Mouse (Mus musculus) induced T-regulatory cell, adult 2 months (primary cell): ENCODE measurements around the gene Ube2m.

Experiments
- DNase-seq: peaks from one replicate; pipeline ENCODE4 v3.0.0-alpha.2; 2012; ENCODE audit warnings: low read depth

Ube2m gene

DNA sequence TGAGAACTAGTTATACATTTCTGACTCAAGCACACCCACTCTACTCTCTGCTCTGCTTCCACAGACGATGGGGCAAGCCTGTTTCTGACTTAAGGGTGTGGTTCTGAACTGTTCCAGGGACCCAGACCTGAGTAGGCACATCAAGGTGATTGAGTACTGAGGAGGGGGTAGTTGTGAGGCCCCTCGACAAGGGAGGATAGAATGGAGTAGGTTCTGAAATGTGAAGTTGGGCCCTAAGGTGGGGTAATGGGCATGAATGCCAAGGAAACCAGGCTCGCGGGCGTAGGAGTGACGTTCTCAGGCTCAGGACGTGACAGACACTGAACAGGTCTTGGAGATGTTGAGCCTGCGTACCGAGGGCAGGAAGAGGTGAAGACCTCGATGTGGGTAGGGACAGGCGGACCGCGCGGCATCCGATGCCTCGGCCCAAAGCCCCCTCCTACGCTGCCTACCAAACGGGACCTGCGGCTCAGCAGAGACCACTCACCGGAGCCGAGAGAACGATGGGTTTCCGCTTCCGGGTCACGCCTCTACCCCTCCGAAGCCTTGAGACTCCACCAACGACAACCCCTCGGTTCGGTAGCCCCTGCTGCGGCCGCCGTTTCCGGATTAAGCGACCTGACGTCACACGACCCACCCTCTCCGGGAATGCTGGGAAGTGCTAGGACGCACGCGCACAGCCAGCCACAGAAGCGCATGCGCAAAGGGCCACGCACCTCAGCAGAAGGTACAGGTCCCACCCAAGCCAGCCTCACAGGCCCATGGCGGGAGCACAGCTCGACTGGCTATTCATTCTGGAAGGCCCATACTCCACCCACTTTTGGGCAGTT, 3.7 kb downstream of the Ube2m start, which contains the start of gene Chmp2a:
Gene Chmp2a, minus strand, starts transcription at position 660 of the 830 bp plus-strand sequence.
- DNase-seq = peak; percentile 97

DNA sequence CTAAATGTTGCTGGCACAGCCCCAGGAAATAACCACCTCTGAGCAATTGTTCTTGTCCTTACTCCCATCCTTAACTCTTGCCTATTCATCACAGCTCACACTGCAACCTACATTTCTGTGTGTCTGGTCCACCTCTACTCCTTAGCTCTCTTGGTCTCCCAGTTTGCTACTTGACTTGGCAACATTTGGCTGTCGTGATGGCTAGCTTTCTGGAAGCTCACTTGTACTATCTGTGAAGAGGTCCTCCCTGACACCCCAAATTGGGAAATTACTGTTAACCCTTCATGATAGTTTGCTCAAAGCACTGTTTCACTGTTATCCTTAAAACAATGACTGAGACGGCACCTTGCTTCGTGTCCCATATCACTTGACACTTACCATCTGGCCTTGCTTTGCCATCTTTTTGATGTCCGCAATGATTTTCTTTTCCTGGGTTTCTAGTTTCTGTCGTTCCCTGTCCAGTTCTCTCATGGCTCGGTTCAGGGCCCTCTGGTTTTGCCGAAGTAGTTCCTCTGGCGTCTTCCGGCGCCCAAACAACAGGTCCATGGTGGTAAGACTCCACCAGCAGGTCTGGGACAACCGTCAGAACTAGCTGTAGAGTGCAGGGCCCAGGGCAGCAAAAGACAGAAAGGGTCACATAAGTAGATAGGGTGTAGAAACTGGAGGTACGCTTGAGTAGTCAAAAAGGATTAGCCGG, 4.5 kb downstream of the Ube2m start:
- no peak for DNase-seq

DNA sequence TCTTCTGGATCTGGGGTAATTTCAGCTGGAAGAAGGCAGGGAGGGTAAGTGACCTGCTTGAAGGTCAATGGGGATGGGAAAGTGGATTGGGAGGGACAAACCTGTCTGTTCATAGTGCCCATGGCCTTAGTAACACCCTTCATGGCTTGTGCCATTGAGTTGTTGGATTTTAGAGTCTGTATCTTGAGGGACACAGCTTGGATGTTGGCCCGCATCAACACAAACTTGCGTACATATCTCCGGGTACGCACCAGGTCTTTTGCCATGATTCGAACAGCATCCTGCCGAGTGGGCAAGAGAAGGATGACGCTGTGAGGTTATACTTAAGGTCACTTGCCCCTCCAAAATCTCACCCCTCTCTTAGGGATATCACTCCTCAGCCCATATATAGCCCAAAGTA, 5.5 kb downstream of the Ube2m start:
- no peak for DNase-seq

DNA sequence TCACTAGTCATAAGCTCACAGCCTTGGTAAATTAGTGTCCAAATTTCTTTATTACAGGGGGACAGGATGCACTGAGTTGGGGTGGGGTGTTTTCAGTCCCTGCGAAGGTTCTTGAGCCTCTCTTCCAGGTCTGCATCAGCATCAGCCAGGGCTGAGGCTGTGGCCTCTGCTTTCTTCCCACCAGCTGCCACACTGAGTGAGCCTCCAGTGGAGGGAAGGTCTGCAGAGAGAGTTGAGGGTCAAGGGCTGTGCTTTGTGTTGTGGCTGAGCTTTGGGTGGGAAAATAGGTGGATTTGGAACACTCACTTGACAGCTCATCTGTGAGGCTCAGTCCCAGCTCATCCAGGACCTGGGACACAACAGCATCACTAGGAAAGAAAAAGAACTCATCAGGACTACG, 6.1 kb downstream of the Ube2m start:
- no peak for DNase-seq

DNA sequence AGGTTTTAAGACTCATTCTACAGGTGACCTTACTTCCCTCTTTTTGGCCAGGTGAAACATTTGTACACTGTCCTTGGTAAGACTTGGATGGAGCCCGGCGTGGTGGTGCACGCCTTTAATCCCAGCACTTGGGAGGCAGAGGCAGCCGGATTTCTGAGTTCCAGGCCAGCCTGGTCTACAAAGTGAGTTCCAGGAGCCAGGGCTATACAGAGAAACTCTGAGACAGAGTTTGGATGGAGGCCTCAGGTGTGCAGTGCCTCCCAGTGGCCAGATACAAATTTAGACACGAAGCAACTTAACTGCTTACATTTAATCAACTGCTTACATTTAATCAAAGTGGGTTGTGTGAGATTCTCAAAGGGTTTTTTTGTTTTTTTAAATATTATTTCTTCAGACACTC, 7.0 kb downstream of the Ube2m start:
- DNase-seq = peak; percentile 55

DNA sequence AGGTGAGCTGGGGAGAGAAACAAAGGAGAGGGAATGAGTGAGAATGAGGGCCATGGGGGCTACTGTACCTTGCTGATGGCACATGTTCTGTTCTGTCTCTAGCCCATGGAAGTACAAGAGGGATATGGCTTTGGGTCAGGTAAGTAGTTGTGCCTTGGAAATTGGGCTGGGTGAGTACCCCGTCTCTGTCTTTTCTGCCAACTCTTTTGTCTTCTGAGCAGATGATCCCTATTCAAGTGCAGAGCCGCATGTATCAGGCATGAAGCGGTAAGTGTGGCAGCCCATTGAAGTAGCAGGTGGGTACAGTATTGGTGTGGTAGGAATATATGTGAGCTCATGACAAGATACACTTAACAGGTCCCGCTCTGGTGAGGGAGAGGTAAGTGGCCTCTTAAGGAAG, 9.1 kb downstream of the Ube2m start:
- DNase-seq = no peak

DNA sequence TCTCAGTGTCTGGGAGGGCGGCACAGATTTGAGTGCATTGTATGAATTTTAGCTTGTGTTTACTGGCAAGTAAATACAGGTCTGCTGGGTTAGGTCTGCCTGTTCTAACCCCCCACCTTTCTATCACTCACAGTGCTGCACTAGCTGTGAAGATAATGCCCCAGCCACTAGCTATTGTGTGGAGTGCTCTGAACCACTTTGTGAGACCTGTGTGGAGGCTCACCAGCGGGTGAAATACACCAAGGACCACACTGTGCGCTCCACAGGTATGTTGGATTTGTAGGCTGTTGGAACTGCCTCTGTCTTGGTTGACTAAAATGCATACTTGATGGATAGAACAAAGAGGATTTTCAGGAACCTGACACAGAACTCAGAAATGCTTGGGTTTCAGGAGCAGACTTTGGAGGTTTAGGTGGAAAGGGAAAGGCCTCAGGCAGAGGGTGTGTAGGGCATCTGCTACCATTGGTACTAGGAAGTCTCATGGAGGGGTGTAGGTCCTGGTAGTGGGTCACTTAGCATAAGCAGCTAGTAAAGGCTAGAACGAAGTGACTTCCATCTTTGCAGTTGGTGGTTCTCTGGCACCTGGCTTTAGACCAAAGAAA, 12.5 kb downstream of the Ube2m start:
- no peak for DNase-seq

DNA sequence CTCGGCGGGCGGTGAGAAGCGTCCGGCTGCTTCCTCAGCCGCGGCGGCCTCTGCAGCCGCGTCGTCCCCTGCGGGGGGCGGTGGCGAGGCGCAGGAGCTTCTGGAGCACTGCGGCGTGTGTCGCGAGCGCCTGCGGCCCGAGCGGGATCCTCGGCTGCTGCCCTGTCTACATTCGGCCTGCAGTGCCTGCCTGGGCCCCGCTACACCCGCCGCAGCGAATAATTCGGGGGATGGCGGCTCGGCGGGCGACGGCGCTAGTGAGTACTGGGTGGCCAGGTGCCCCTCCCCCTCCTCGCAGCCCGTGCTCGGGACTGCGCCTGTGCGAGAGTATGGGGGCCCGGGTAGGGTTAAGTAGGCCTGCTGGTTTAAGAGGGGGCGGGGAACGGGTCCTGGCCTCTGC, 13.3 kb downstream of the Ube2m start:
- DNase-seq = peak; percentile 78

DNA sequence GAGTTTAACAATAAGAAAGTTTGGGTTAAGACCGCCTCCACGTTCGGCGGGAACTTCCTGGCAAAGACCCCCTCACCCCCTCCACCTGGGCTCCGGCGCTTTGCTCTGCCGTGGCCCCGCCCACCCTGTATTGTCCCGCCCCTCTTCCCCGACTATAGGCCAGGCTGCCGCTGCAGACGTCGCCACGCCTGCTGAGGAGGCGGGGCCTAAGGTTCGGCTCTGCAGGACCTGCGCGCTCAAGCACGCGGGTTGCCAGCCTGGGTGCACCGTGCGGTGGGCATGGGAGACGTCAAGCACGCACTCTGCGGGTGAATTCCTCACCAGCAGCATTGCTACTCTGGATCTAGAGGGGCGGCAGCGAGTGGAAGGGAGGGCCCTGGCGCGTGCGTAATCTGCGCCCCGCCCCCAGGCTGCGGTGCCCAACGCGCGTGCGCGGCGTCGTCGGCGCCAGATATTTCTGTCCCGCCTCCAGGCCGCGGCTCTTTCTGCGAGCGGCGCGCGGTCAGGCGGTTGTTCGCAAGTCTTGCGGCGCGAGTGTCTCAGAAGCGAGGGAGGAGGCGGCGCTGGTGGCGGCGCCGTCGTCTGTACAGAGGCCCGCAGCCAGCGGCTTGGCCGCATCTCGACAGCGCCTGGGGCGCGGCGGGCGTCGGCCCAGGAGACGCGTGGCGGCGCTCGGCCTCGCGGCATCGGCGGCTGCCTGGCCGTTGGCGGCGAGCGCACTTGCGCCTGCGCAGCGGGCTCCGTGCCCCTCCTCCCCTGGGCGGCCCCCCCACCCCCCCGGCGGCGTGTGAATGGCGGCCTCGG, 13.9 kb downstream of the Ube2m start:
- DNase-seq = peak; percentile 97

DNA sequence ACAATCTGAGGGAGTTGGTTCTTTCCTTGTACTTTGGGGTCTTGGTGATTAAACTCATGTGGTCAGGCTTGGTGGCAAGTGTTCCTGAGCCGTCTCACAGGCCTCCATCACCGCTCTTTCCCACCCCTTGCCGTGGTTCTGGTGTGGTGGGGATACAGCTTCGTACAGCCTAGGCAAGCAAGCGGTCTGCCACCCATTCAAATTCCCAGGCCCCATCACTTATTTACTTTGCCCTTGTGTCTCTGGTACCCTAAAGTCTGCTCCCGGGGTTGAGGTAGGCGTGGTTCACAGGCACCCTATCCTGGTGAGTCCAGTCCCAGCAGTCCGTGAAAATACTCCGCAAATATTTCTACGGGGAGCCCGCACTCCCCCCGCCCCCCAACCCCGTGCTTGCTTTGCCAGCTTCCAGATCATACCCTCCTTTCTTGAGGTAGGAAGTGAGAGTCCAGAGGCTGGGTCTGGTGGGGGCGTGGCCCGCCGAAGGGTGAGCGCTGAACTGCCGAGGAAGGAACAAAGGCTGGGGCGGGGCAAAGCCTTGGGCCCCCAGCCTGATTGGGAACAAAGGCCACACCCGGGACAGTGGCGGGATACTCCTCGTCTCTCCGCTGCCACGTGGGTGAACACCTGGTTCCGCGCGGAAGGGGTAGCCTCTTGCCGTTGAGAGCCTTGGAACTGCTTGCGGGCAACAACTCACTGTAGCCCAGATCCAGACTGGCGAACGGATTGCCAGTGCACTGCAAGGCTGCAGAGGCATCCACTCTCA, 15.1 kb downstream of the Ube2m start:
- peak; percentile 87 for DNase-seq

DNA sequence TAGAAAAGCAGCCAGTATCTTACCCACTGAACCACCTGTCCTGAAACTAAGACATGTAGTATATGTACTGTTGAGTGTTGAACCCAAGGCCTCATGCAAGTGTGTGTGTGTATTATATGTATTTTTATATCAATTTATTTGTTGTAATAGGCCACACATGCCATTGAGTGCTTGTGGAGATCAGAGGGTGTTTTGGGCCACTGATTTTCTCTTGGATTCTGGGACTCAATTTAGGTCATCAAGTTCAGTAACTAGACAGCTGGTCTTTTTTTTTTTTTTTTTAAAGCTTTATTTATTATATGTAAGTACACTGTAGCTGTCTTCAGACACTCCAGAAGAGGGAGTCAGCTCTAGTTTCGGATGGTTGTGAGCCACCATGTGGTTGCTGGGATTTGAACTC, 22.9 kb downstream of the Ube2m start:
- DNase-seq = no peak

DNA sequence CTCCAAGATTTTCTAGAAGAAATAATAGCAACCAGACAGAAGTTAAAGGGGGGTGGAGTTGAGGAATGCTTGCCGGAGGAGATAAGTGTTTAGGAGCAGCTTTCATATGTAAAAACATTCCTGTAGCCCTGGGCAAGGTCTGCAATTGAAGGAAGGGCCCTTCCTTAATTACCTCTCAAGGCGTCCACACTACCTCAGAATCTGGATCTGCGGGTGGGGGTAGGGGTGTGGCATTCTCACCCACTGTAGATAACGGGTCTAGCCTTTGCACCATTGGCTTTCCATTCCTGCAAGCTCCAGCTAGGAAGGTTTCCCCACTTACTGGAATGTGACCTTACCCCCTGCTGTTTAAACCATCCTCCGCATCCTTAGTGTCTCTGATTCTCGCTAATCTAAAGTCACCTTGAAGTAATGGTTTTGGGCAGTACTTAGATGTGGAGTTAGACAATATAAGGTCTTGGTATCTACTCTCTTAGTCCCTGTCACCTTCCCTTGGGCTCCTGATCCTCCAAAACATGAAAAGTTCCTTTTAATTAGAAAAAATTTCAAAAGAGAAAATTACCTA, 23.7 kb downstream of the Ube2m start:
- no peak for DNase-seq

DNA sequence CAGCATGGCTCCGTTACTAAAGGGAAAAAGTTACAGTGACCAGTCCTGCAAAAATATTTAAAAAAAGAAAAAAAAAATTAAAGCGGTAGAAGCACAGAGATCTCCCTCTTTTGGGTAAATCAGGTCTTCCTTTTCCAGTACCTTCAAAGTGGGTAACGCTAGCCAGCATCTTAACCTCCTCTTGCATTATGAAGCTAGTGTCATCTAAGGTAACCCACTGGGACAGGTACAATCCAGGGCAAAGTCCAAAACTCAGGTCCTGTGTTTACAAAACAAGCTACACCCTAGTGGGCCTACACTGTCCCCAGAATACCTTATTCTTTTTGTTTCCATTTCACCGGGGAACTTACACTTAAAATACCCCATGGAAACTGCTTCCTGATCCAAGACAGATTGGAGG, 24.4 kb downstream of the Ube2m start:
- DNase-seq = no peak

DNA sequence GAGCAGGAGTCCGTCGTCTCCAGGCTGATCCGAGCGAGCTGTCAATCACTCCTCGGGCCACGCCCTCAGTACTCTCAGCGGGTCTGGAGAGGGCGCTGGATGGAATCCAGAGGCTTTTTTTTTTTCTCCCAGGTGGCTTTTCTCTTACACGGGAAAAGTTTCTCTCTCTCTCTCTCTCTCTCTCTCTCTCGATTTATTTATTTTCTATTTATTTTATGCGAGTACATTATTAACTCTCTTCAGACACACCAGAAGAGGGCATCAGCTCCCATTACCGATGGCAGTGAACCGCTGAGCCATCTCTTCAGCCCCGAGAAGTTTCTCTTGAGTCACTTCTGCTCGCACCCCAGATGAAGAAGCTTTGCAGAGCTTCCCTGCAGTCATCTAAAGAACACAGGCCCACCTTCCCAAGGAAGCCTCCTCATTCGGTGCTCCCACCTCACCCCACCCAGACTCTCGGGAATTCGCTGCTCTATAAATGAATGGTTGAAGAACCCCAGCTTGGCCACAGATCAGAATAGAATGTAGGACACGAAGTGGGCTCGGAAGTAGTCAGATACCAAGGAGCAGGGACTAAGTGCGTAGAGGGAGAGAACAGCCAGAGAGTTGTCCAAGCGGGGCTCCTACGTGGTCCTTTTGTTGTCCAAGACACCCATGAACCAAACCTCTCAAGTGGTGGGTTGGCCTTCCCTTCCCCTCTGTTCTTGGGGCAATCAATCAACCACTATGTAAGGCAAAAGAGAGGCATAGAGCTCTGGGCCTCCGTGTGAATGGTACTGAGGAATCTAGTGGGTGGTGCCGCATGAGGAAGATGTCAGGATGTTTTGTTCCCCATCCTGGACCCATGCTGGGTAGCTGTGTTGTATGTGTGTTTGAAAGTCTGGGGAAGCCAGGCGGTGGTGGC, 27.8 kb downstream of the Ube2m start, which contains the start of gene Zbtb45:
Gene Zbtb45, minus strand, starts transcription at position 30 of the 904 bp plus-strand sequence.
- no peak for DNase-seq

DNA sequence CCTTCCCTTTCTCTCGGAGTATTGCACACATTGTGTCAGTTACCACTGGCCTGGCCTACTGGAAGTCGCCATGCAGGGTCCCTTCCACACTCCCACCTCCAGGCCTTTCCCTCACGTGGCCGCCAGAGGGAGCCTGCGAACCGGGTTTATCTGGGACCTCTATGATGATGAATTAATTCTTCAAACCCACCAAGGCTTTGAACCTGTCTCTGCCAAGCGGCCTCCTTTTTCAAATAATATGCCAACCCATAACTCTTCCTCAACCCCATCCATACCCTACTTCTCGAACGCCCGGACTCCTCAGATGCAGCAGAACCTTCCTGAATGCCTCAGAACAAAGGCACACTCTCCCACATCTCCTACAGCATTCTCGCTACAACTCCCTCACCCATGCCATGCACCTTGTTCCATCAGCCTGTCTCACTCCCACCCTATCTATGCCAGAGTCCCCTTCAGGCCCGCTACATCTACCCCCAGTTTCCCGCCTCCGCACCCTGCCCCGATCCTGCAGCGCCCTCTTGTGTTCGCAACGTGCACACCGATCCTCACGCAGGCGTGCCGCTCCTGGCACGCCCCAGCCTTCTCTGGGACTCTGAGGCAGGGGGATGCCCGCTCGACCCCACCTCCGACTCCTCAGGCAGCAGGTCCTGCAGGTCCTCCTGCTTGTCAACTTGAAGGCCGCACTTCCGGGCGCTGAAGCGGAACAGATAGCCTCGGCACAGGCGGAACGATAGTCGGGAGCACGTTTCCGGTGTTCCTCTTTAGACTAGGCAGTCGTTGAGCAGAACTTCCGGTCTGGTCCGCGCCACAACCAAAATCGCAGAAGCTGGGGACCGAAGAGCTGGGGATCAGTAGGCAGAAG, 28.7 kb downstream of the Ube2m start:
- peak; percentile 96 for DNase-seq

DNA sequence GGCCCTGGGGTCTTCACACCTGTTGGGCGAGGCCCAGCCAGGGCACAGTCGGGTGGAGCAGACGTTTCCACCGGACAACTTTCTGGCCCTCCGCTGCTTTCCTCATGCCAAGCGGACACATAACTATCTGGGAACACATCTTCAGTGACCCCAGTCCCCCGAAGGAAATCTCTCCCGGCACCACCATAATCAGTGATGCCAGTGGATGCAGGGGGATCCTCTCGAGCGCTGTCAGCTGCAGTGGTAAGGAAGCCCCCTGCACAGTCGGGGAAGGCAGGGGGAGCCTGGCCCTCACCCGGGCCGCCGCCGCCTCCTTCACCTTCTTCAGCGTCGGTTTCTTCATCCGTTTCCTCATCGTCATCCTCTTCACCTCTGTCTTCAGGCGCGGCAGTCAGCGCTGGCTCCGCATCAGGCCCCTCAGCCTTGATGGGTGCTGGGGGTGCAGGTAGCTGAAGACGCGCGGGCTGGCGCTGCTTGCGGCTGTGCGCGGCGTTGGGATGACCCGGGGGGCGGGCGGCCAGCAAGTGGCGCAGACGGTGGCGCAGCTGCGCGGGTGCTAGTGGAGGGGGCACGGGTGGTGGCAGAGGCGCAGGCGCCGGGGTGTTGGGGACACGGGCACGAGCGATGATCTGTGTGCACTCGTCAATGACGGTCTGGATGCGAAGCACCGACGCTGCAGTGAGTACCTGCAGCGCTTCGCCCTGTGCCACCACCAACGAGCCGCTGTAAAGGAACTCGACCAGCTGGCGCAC, 30.6 kb downstream of the Ube2m start:
- DNase-seq = no peak

DNA sequence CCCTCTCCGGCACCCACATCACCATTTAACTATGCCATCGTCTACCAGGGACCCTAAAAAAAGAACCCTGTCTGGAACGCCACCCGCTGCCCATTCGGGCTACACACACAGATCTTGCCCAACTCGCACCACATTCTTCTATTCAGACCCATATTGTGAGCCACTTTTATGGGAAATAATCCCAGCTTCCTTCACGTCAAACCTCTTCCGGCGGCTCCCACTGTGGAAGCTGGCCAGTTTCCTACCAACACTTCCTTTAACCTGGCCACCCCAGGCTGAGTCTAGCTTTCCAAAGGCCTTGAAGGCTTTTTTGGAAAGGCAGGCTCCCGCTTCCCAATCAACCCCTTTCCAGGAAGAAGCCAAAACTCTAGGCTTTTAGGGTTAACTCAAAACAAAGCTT, 31.5 kb downstream of the Ube2m start:
- no peak for DNase-seq

DNA sequence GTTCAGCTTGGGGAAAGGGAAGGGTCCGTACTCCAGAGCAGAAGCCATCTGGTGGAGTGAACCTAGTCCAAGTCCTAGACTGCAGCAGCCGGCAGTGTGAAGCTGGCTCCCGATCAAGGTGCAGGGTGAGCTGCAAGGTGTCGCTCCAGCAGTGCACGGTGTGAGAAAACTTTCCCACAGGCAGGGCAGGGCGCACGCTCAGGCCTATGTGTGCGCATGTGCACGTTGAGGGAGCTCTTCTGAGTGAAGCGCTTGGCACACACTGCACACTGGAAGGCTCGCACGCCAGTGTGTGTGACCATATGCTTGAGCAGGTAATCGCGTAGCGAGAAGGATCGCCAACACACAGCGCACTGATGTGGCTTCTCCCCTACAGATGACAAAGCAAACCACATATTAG, 32.1 kb downstream of the Ube2m start:
- no peak for DNase-seq
